Mouse (Mus musculus) lung, adult 2 months (tissue): ENCODE results near the gene Abcd3.

Experiments
- CTCF ChIP-seq: fragments of 200-500 bp; IDR thresholded peaks from 2 replicates; pipeline ENCODE4 v1.5.1; 2011; ENCODE audit warnings: mild to moderate bottlenecking, low read length, control low read depth; ENCODE audit not compliant: insufficient read depth
- POLR2A ChIP-seq: fragments of 200-500 bp; IDR thresholded peaks from 2 replicates; pipeline ENCODE4 v1.6.1; 2011; ENCODE audit warnings: low read depth, mild to moderate bottlenecking, control low read depth, low read length, borderline replicate concordance; ENCODE audit errors: extremely low read depth

- TF ChIP-seq CTCF (no peak), POLR2A (peak; percentile 33; the same call in 1 of the 2 replicates)
Observed at GRCm38 (mm10) chr3:121814413-121814864, 663 bp downstream of the Abcd3 start.
